Mouse (Mus musculus): Measurements from ENCODE around the gene Gm21725.
"Not testable (repeated sequence)": the region's sequence is repeated elsewhere in the genome, so short reads cannot be mapped to it uniquely, and the experiment has no call there.

Gm21725 gene

DNA sequence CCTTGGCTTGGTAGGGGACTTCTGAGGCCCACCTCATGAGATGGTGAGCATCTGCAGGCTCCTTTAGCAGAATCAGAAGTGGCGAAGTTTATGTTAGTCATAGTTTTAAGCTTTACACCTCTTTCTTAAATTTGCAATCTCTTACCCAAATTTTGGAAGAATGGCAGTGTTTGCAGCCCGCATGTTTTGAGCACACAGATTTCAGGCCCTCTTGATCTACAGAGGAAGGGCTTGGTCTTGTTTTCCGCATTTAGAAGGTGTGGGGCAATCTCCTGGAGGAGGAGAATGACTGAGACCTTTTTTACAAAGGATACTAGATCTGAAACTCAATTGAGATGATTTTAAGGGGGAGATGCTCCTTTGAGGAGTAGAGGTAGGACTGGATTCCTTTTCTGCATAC, at the start of gene Gm21725:
TSS of gene Gm21725 (minus strand) at position 101 of the 400 bp plus-strand sequence.
- not testable (repeated sequence) for DNase-seq
